Mouse (Mus musculus) ES-E14 (cell line): ENCODE results near the gene Ppp2r2c.

ENCODE experiments used
- CHD2 ChIP-seq: IDR thresholded peaks from 2 replicates; pipeline ENCODE4 v1.6.1; 2014; ENCODE audit warnings: mild to moderate bottlenecking, low read depth, low read length, inconsistent platforms
- HCFC1 ChIP-seq: IDR thresholded peaks from 2 replicates; pipeline ENCODE4 v1.6.1; 2012; ENCODE audit warnings: low read length, inconsistent platforms, borderline replicate concordance; ENCODE audit not compliant: insufficient read depth
- MAFK ChIP-seq: IDR thresholded peaks from 2 replicates; pipeline ENCODE4 v1.6.1; 2014; ENCODE audit warnings: mild to moderate bottlenecking, low read depth, low read length, inconsistent platforms; ENCODE audit not compliant: insufficient read depth
- ZC3H11A ChIP-seq: IDR thresholded peaks from 2 replicates; pipeline ENCODE4 v1.6.1; 2012; ENCODE audit warnings: low read depth, mild to moderate bottlenecking, inconsistent platforms, low read length, borderline replicate concordance
- ZNF384 ChIP-seq: IDR thresholded peaks from 2 replicates; pipeline ENCODE4 v1.6.1; 2012; ENCODE audit warnings: low read depth, low read length, inconsistent platforms

DNA sequence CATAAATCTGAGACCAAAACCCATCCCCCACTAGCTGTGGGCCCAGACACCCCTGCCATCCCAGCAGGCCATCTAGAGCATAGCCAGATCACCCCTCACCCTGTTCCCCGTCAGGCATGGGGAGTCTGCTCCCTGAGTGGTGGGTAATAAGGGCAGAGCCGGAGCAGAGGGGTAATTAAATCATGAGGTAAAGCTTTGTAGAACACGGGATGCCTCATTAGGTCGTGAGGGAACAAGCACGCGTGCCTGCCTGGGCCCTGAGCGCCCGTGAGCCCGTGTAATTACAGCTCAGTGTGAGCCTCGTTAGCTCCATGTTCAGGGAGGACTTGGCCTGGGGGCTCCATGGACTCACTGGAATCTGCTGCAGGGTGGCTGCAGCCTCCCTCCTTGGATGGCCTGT lies 39.4 kb downstream of the Ppp2r2c start:
- no peak for TF ChIP-seq ZNF384
- no peak for TF ChIP-seq CHD2
- TF ChIP-seq MAFK, result no peak
- TF ChIP-seq ZC3H11A, result no peak
- no peak for TF ChIP-seq HCFC1
